Mouse (Mus musculus) E14TG2a.4 (cell line): ENCODE results near the gene Atmin.

Experiments
- H3K27me3 ChIP-seq: 2 replicates; pipeline ENCODE4 v1.6.1; 2014; ENCODE audit warnings: low read length, control low read depth; ENCODE audit not compliant: insufficient read depth
- H3K36me3 ChIP-seq: 2 replicates; pipeline ENCODE4 v1.6.1; 2014; ENCODE audit warnings: low read length, control low read depth; ENCODE audit not compliant: insufficient read depth
- H3K4me1 ChIP-seq: replicated peaks from 2 replicates; pipeline ENCODE4 v1.6.1; 2014; ENCODE audit warnings: low read depth, low read length, control low read depth
- H3K4me3 ChIP-seq: replicated peaks from 2 replicates; pipeline ENCODE4 v1.5.1; 2014; ENCODE audit warnings: mild to moderate bottlenecking, low read length
- H3K9me3 ChIP-seq: 2 replicates; pipeline ENCODE4 v1.6.1; 2014; ENCODE audit warnings: low read length, control low read depth
- CTCF ChIP-seq: conservative IDR thresholded peaks from 2 replicates; pipeline ENCODE4 v1.5.1; 2014; ENCODE audit warnings: low read length
- NANOG ChIP-seq: IDR thresholded peaks from 2 replicates; pipeline ENCODE4 v1.6.1; 2014; ENCODE audit warnings: borderline replicate concordance, low read length, mixed read lengths
- POU5F1 ChIP-seq: IDR thresholded peaks from 2 replicates; pipeline ENCODE4 v1.6.1; 2014; ENCODE audit warnings: low read length, borderline replicate concordance

Atmin gene

GRCm38 (mm10) chr8:116923526-116923925, 19.7 kb upstream of the Atmin start:
- TF ChIP-seq CTCF (no peak), NANOG (no peak), POU5F1 (no peak)
- no peak overlapping the region for H3K4me3 ChIP-seq
- no peaks in the 10 kb centered on the region for H3K27me3 ChIP-seq
- peaks cover 61% of the 10 kb centered on the region for H3K36me3 ChIP-seq
- no peaks in the 10 kb centered on the region for H3K9me3 ChIP-seq
- H3K4me1 ChIP-seq, result peaks cover 29% of the 10 kb centered on the region

- peaks cover 8% of the 10 kb centered on the region for H3K4me1 ChIP-seq
- H3K27me3 ChIP-seq, result no peaks in the 10 kb centered on the region
- no peaks in the 10 kb centered on the region for H3K9me3 ChIP-seq
- H3K4me3 ChIP-seq, result no peak overlapping the region
- TF ChIP-seq NANOG (no peak), POU5F1 (no peak), CTCF (peak; percentile 73)
- H3K36me3 ChIP-seq, result peaks cover 100% of the 10 kb centered on the region
Measured at GRCm38 (mm10) chr8:116927880-116928279, 15.3 kb upstream of the Atmin start.

GRCm38 (mm10) chr8:116928588-116928987, 14.6 kb upstream of the Atmin start:
- H3K4me1 ChIP-seq, result peaks cover 8% of the 10 kb centered on the region; the same call in 1 of the 2 replicates
- no peak for TF ChIP-seq NANOG
- peak; percentile 35 for TF ChIP-seq CTCF
- H3K9me3 ChIP-seq, result no peaks in the 10 kb centered on the region
- H3K36me3 ChIP-seq, result peaks cover 100% of the 10 kb centered on the region
- no peaks in the 10 kb centered on the region for H3K27me3 ChIP-seq
- H3K4me3 ChIP-seq, result no peak overlapping the region

GRCm38 (mm10) chr8:116934976-116935375, 8.2 kb upstream of the Atmin start:
- no peak for TF ChIP-seq CTCF
- no peak for TF ChIP-seq POU5F1
- TF ChIP-seq NANOG, result no peak
- Histone ChIP-seq H3K4me3 (peak overlapping the region; percentile 33), H3K9me3 (no peaks in the 10 kb centered on the region), H3K4me1 (peaks cover 30% of the 10 kb centered on the region), H3K36me3 (peaks cover 94% of the 10 kb centered on the region), H3K27me3 (no peaks in the 10 kb centered on the region)

GRCm38 (mm10) chr8:116935506-116935905, 7.7 kb upstream of the Atmin start:
- peaks cover 30% of the 10 kb centered on the region for H3K4me1 ChIP-seq
- no peak overlapping the region for H3K4me3 ChIP-seq
- H3K27me3 ChIP-seq, result no peaks in the 10 kb centered on the region
- no peaks in the 10 kb centered on the region for H3K9me3 ChIP-seq
- no peak for TF ChIP-seq POU5F1
- TF ChIP-seq CTCF, result no peak
- TF ChIP-seq NANOG, result no peak
- H3K36me3 ChIP-seq, result peaks cover 95% of the 10 kb centered on the region

- Histone ChIP-seq H3K9me3 (no peaks in the 10 kb centered on the region), H3K36me3 (peaks cover 55% of the 10 kb centered on the region), H3K4me1 (peaks cover 44% of the 10 kb centered on the region), H3K27me3 (no peaks in the 10 kb centered on the region), H3K4me3 (no peak overlapping the region)
- TF ChIP-seq NANOG, result no peak
- TF ChIP-seq CTCF, result no peak
- no peak for TF ChIP-seq POU5F1
Measured at GRCm38 (mm10) chr8:116942284-116943058, 722 bp upstream of the Atmin start.

- no peak for TF ChIP-seq POU5F1
- no peak for TF ChIP-seq CTCF
- TF ChIP-seq NANOG, result no peak
- Histone ChIP-seq H3K4me1 (peaks cover 57% of the 10 kb centered on the region), H3K4me3 (peak overlapping the region; percentile 97), H3K9me3 (no peaks in the 10 kb centered on the region), H3K36me3 (peaks cover 44% of the 10 kb centered on the region), H3K27me3 (no peaks in the 10 kb centered on the region)
Measured at GRCm38 (mm10) chr8:116943555-116944384, 577 bp downstream of the Atmin start.

GRCm38 (mm10) chr8:116944385-116944696, 1.1 kb downstream of the Atmin start:
- TF ChIP-seq CTCF, result no peak
- TF ChIP-seq NANOG, result no peak
- TF ChIP-seq POU5F1, result no peak

More at GRCm38 (mm10) chr8:116944385-116944696, 1.1 kb downstream of the Atmin start:
- H3K36me3 ChIP-seq, result peaks cover 41% of the 10 kb centered on the region
- H3K4me1 ChIP-seq, result peaks cover 63% of the 10 kb centered on the region
- peak overlapping the region; percentile 97 for H3K4me3 ChIP-seq
- no peaks in the 10 kb centered on the region for H3K27me3 ChIP-seq
- no peaks in the 10 kb centered on the region for H3K9me3 ChIP-seq
